Mouse (Mus musculus) urinary bladder, postnatal 10 days (tissue): ENCODE data around the gene Tom1l2.

Experiments used
- DNase-seq: peaks from one replicate; pipeline ENCODE4 v3.0.0; 2022; ENCODE audit warnings: low spot score

Gene Tom1l2

GRCm38 (mm10) chr11:60229821-60230220 is 122.9 kb downstream of the Tom1l2 start:
- DNase-seq, result no peak

- DNase-seq, result no peak
Measured at GRCm38 (mm10) chr11:60228525-60228924, 124.2 kb downstream of the Tom1l2 start.

- DNase-seq, result no peak
Measured at GRCm38 (mm10) chr11:60225874-60226273, 126.8 kb downstream of the Tom1l2 start.

DNA sequence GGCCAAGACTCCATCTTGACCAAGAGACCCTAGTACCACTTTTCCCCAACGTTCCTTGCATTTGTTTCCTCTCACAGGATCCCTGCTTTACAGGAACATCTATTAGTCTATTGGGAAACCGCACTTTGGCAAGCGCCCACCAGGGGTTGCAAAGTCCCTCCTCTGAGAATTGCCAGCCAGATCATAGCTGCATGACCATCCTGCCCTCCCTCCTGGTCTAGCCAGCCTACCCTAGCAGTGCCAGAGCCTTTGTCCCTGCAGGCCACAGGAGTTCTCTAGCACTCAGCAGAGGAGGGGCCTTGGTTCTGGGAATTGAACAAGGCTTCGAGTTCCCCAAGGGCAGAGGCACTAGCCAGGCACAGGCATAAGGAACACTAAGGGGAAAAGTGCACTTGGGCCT is 128.0 kb downstream of the Tom1l2 start:
- no peak for DNase-seq

- peak; percentile 44 for DNase-seq
Measured at GRCm38 (mm10) chr11:60222469-60223236, 130.1 kb downstream of the Tom1l2 start, which contains the start of gene Srebf1. Srebf1 (minus strand) TSS chr11:60222581.

GRCm38 (mm10) chr11:60222085-60222468 is 130.6 kb downstream of the Tom1l2 start:
- no peak for DNase-seq

GRCm38 (mm10) chr11:60221425-60221824 is 131.3 kb downstream of the Tom1l2 start:
- DNase-seq, result no peak

- peak; percentile 66 for DNase-seq
Measured at GRCm38 (mm10) chr11:60220291-60220804, 132.4 kb downstream of the Tom1l2 start.

GRCm38 (mm10) chr11:60219609-60220008 is 133.1 kb downstream of the Tom1l2 start:
- no peak for DNase-seq

DNA sequence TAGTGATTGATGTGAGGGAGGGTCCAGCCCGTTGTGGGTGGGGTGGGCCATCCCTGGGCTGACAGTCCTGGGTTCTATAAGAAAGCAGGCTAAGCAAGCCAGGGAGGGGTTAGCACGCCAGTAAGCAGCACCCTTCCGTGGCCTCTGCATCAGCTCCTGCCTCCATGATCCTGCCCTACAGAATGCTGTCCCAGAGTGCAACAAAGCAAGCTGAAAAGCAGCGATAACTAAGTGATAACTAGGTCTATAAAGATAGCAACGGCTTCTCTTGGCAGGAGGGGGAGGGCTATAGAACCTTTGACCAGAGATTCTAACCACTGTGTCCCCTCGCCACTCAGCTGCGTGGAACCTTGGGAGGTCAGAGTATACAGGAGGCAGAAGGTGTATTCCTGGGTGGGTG is 135.2 kb downstream of the Tom1l2 start:
- no peak for DNase-seq

DNA sequence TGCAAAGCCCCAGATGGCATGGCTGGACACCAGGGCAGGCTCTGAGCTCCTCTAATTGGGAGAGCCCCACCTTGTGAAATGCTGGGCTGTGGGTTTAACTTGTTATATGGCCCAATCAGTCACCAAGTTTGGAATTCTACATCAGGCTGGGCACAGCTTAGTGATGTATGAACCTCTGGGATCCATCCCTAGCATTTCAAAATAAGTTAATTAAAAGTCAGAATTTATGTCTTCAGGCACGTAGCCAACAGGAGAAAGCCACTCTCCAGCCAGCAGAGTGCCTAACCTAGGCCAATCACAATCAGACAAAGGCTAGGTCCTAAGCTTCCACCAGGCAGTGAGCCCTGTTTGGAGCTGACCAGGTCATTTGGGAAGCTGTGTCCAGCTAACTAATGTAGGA is 136.0 kb downstream of the Tom1l2 start:
- DNase-seq, result no peak

GRCm38 (mm10) chr11:60213266-60213665 is 139.4 kb downstream of the Tom1l2 start:
- DNase-seq, result no peak

DNA sequence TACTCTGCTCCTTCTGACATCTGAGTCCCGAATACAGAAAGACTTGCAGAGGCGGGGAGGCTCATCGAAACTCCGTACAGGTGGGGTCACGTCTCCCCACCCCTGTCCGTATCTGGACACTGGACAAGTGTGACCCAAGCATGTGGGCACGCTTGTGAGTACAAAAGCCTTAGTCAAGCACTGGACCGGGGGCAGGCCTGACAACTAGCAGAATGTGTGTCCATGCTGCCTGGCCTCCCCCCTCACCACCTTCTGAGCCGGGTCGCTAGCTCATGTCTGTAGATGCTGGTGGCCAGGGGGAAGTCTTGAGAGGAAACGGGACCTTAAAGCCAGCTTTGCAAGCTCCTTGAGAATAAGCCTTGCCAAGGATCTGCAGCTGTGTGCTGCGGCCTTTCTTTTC is 140.9 kb downstream of the Tom1l2 start:
- DNase-seq, result no peak

- no peak for DNase-seq
Measured at GRCm38 (mm10) chr11:60211152-60211551, 141.6 kb downstream of the Tom1l2 start.

GRCm38 (mm10) chr11:60210305-60210724 is 142.4 kb downstream of the Tom1l2 start:
- peak; percentile 85 for DNase-seq

- DNase-seq, result no peak
Measured at GRCm38 (mm10) chr11:60209933-60210249, 142.8 kb downstream of the Tom1l2 start.

- DNase-seq, result no peak
Measured at GRCm38 (mm10) chr11:60209217-60209932, 143.3 kb downstream of the Tom1l2 start.

GRCm38 (mm10) chr11:60208712-60209111 is 144.0 kb downstream of the Tom1l2 start:
- DNase-seq, result no peak

GRCm38 (mm10) chr11:60208201-60208600 is 144.5 kb downstream of the Tom1l2 start:
- no peak for DNase-seq

DNA sequence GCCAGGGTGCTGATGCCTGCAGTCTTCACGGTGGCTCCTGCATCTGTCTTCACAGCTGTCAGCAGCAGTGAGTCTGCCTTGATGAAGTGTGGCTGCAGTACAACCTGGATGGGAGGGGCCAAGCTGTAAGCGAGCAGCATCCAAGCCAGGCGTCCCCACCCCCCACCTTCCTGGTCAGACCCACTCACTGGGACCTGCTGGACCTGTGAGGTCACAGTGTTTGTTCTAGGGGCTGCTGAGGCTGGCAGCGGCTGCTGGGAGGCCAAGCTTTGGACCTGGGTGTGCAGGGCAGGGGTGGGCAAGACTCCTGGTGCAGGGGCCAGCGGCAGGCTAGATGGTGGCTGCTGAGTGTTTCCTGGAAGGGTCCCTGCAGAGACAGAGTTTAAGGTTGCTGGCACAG is 146.5 kb downstream of the Tom1l2 start:
- no peak for DNase-seq

- DNase-seq, result no peak
Measured at GRCm38 (mm10) chr11:60205026-60205425, 147.7 kb downstream of the Tom1l2 start.

- DNase-seq, result no peak
Measured at GRCm38 (mm10) chr11:60202710-60203638, 149.7 kb downstream of the Tom1l2 start.
